Mouse (Mus musculus): ENCODE measurements around the gene Sh3bp4. TPM values are rescaled to one million over a fixed set of nuclear protein-coding genes. Genes with fewer than 3 reads are reported as not detected.

The Sh3bp4 gene
- total RNA-seq, 2 experiments from 2014 or later = 0.41 TPM; not detected in 1

DNA sequence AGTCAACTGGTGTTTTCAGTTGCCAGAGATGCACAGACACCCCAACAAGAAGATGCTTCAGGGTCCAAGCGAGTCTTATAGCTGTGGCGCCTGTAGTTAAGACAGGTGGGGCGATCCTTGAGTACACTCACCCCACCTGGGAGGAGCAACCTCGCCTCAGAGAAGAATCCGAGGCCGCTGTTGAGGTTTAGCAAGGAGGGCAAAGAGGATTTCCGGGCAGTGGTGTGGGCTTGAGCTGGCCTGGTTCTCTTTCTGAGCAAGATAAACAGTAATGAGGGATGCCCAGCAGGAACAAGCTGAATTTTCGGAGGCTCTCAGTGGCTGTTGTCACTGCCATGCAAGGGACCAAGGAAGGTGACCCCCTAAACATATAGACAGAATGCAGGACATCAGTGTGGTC, 20.5 kb downstream of the Sh3bp4 start:
- ATAC-seq (replicated peaks; ENCODE audit: poor library complexity, severe bottlenecking) = no peak

DNA sequence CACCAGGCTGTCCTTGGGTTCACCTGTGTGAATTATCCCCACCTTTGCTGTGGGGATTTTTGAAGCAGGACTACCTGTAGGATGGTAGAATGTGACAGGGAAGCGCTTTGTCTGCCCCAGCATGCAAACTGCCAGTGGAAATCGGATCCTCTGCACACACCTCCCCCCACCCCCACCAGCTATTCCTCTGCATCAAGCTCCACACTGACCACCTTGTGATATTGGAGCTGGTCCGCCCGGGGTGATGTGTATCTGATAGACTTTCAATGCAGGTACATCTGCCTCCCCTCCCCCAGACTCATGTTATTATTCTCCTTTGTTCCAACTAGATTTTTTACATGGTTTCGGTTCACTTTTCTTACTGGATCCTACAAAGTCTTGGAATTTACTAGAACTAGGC, 21.8 kb downstream of the Sh3bp4 start:
- ATAC-seq (replicated peaks; ENCODE audit: poor library complexity, severe bottlenecking) = no peak

- no peak for ATAC-seq (replicated peaks; ENCODE audit: poor library complexity, severe bottlenecking)
These were observed 22.3 kb downstream of the Sh3bp4 start for GRCm38 (mm10) chr1:89092442-89092991.

- no peak for ATAC-seq (replicated peaks; ENCODE audit: poor library complexity, severe bottlenecking)
These were observed 23.5 kb downstream of the Sh3bp4 start for GRCm38 (mm10) chr1:89093696-89094095.

- ATAC-seq (replicated peaks; ENCODE audit: poor library complexity, severe bottlenecking) = no peak
These were observed 24.2 kb downstream of the Sh3bp4 start for GRCm38 (mm10) chr1:89094416-89094815.

GRCm38 (mm10) chr1:89095642-89096424, 25.6 kb downstream of the Sh3bp4 start:
- peak; percentile 22 for ATAC-seq (replicated peaks; ENCODE audit: poor library complexity, severe bottlenecking)

GRCm38 (mm10) chr1:89102231-89103003, 32.2 kb downstream of the Sh3bp4 start:
- no peak for ATAC-seq (replicated peaks; ENCODE audit: poor library complexity, severe bottlenecking)

GRCm38 (mm10) chr1:89103004-89103263, 32.7 kb downstream of the Sh3bp4 start:
- no peak for ATAC-seq (replicated peaks; ENCODE audit: poor library complexity, severe bottlenecking)

GRCm38 (mm10) chr1:89103505-89103904, 33.3 kb downstream of the Sh3bp4 start:
- no peak for ATAC-seq (replicated peaks; ENCODE audit: poor library complexity, severe bottlenecking)

GRCm38 (mm10) chr1:89104066-89104765, 34.0 kb downstream of the Sh3bp4 start:
- no peak for ATAC-seq (replicated peaks; ENCODE audit: poor library complexity, severe bottlenecking)

GRCm38 (mm10) chr1:89105891-89106830, 35.9 kb downstream of the Sh3bp4 start:
- no peak for ATAC-seq (replicated peaks; ENCODE audit: poor library complexity, severe bottlenecking)

GRCm38 (mm10) chr1:89107466-89107865, 37.3 kb downstream of the Sh3bp4 start:
- no peak for ATAC-seq (replicated peaks; ENCODE audit: poor library complexity, severe bottlenecking)

DNA sequence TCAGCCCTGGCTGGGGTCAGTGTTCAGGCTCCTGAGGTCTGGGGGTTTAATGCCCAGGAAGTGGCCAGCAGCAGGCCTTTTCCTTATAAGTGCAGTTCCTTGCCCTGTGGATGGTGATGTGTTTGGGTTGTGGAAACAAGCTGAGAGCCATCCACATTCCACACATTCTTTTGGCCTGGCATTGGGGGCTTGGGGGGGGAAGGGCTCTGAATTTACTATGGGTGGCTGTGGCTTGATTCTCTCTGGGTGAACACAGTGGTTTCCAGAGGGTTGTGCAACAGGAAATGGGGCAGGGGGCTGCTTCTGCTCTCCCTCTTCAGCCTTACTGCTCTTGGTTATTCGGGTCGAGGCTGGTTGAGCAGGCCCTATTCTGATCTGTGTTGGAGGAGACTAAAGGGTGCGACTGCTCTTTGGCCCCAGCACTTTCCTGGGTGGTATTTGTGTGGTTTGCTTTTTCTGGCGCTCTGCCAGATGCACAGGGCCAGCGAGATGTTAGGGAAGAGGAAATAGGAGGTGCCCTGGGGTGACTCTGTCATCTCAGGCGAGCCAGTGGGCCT, 38.2 kb downstream of the Sh3bp4 start:
- peak; percentile 84 for ATAC-seq (replicated peaks; ENCODE audit: poor library complexity, severe bottlenecking)

DNA sequence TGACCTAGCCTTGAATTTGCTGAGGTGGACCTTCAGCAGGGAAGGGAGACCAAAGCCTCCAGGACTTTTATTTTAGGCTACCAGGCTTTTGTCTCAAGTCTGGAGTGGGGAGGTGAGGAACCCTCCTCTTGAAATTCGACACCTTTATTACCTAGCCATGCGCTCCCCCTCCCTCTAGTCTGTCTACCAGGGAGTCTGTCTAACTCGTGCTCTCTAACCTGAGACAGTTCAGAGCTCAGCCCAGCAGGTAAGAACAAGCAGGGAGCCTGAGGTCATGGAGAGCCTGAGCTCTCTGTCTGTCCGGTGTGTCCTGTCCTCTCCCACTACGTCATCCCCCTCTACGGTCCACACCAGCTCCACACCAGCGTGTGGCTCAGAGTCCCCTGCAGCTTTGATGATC, 39.6 kb downstream of the Sh3bp4 start:
- ATAC-seq (replicated peaks; ENCODE audit: poor library complexity, severe bottlenecking) = no peak

DNA sequence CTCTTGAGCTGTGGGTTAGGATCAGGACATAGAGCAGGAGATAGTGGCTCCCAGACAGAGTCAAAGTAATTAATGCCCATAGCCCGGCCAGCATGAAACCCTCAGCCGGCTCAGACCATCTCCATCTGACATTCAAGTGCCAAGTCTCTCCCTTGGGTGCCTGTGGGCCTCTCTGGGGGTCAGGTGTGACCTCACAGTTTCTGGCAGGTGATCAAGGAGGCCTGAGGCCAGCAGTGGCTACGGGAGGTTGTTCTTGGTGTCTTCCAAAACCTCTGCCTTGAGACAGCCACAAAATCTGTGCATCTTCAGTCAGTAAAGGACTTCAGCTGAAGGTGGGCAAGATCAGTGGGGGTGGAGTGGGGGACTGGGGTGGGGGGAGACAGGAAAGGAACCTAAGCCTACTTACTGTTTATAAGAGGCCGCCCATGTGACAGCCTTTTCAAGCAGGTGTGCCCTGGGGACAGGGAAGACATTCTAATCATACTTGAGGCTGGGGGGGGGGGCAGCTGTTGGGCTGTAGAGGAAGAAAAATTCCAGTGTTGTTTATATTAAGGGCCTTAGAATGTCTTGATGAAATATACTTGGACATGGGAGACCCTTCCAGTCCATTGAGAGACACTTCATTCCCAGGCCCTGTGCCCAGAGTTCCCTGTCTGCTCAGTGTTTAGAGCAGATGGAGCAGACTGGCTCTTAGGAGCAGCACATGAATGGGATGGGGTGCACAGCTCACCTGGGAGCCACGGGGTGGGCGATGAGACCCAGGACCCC, 40.7 kb downstream of the Sh3bp4 start:
- ATAC-seq (replicated peaks; ENCODE audit: poor library complexity, severe bottlenecking) = no peak

DNA sequence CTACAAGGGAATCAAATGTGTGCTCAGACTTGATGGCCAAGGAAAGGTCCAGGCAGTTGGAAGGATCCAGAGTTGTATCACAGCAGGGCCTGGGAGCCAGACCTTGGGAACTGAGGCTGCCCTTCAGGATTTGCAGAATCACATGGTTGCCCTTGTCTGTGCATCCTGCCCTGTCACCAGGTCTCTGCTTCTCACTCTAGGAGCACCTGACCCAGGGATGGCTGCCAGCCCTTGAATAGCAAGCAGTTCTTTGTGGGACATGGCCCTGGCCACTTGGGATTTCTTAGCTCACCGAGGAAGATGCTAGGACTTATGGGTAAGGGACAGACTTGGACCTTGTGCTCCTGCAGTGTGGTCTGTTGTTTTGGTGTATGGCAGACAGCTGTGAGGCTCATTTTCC, 42.3 kb downstream of the Sh3bp4 start:
- no peak for ATAC-seq (replicated peaks; ENCODE audit: poor library complexity, severe bottlenecking)

GRCm38 (mm10) chr1:89113731-89114130, 43.5 kb downstream of the Sh3bp4 start:
- ATAC-seq (replicated peaks; ENCODE audit: poor library complexity, severe bottlenecking) = no peak

GRCm38 (mm10) chr1:89117062-89117461, 46.8 kb downstream of the Sh3bp4 start:
- no peak for ATAC-seq (replicated peaks; ENCODE audit: poor library complexity, severe bottlenecking)

DNA sequence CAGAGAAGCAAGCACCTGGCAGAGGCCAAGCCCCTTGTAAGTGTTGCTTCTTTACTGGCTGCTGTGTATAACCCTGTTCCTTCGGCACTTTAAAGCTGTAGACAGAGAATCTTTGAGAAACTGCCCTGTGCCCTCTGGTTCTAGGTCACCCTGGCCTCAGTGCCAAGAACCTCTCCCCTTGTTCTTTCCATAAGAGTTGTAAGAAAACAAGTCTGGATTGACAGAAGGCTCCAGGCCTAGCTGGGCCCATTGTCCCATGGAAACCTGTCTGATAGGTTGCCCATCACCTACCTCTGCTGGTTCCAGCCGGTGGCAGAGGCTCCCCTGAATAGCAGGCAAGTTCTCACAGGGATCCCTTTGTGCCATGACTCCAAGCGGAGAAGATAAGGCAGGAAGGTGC, 47.9 kb downstream of the Sh3bp4 start:
- no peak for ATAC-seq (replicated peaks; ENCODE audit: poor library complexity, severe bottlenecking)

Measured in granulocyte monocyte progenitor cell, adult 5-6 weeks (primary cell).